Mouse (Mus musculus) limb, embryonic 10.5 days (tissue): ENCODE data around the gene Pygo2. TPM values are rescaled to one million over a fixed set of nuclear protein-coding genes. Genes with fewer than 3 reads are reported as not detected.

ENCODE experiments used
- DNase-seq: peaks from one replicate; pipeline ENCODE4 v3.0.0-alpha.2; 2017; ENCODE audit warnings: low spot score
- H3K27ac ChIP-seq: fragments of 300-500 bp; sonication (generic); 2 replicates; pipeline ENCODE4 v1.5.1; 2016; ENCODE audit warnings: mild to moderate bottlenecking
- H3K27me3 ChIP-seq: fragments of 300-500 bp; sonication (generic); 2 replicates; pipeline ENCODE4 v1.6.1; 2016; ENCODE audit warnings: low read depth, mild to moderate bottlenecking; ENCODE audit not compliant: poor library complexity, severe bottlenecking
- H3K36me3 ChIP-seq: fragments of 300-500 bp; sonication (generic); 2 replicates; pipeline ENCODE4 v1.6.1; 2016; ENCODE audit warnings: mild to moderate bottlenecking, moderate library complexity
- H3K4me1 ChIP-seq: fragments of 300-500 bp; sonication (generic); 2 replicates; pipeline ENCODE4 v1.6.1; 2016
- H3K4me3 ChIP-seq: fragments of 300-500 bp; sonication (generic); 2 replicates; pipeline ENCODE4 v1.5.1; 2016; ENCODE audit warnings: mild to moderate bottlenecking, moderate library complexity
- H3K9me3 ChIP-seq: fragments of 300-500 bp; sonication (generic); replicated peaks from 2 replicates; pipeline ENCODE4 v1.6.1; 2016; ENCODE audit warnings: mild to moderate bottlenecking
- WGBS: fragments of 180-500 bp; shearing (Covaris S2); methylation state at CpG from one replicate; pipeline ENCODE4 v1.1.7; 2016; 5-methylcytosine and 5-hydroxymethylcytosine counted together
- polyA plus RNA-seq: library from polyadenylated mRNA; unstranded; fragments of >200 nt; fragmentation: Nextera tagmentation; extraction: Ambion mirVana; gene quantifications from 2 replicates; pipeline ENCODE4 v1.2.1, GENCODE M21; 2016

The Pygo2 gene
- polyA plus RNA-seq, 1 experiment from 2014 or later = 53.5 TPM

- no peak overlapping the region for H3K27ac ChIP-seq
- H3K9me3 ChIP-seq = no peaks in the 10 kb centered on the region
- DNase-seq = no peak
- WGBS = 95% methylated on average over 8 of the region's 8 CpGs
- H3K27me3 ChIP-seq = no peaks in the 10 kb centered on the region
- H3K4me3 ChIP-seq = no peak overlapping the region
- H3K4me1 ChIP-seq = peaks cover 45% of the 10 kb centered on the region
- H3K36me3 ChIP-seq = peaks cover 53% of the 10 kb centered on the region
These were observed 2.6 kb downstream of the Pygo2 start for GRCm38 (mm10) chr3:89432606-89433005.

- H3K9me3 ChIP-seq = no peaks in the 10 kb centered on the region
- H3K4me3 ChIP-seq = no peak overlapping the region
- H3K36me3 ChIP-seq = peaks cover 39% of the 10 kb centered on the region
- H3K27me3 ChIP-seq = no peaks in the 10 kb centered on the region
- 83% methylated on average over 11 of the region's 11 CpGs for WGBS
- H3K27ac ChIP-seq = peak overlapping the region; percentile 17; the same call in 1 of the 2 replicates
- peaks cover 54% of the 10 kb centered on the region for H3K4me1 ChIP-seq
- DNase-seq = no peak
These were observed 4.5 kb downstream of the Pygo2 start for GRCm38 (mm10) chr3:89434532-89434931.

- 83% methylated on average over 7 of the region's 7 CpGs for WGBS
- H3K27me3 ChIP-seq = no peaks in the 10 kb centered on the region
- peaks cover 51% of the 10 kb centered on the region for H3K4me1 ChIP-seq
- no peak overlapping the region for H3K4me3 ChIP-seq
- H3K36me3 ChIP-seq = peaks cover 39% of the 10 kb centered on the region
- peak overlapping the region; percentile 17; the same call in 1 of the 2 replicates for H3K27ac ChIP-seq
- no peak for DNase-seq
- H3K9me3 ChIP-seq = no peaks in the 10 kb centered on the region
These were observed 5.0 kb downstream of the Pygo2 start for GRCm38 (mm10) chr3:89435041-89435440.

GRCm38 (mm10) chr3:89436176-89437113 lies 6.4 kb downstream of the Pygo2 start, which contains the start of gene Pbxip1:
Gene Pbxip1, plus strand, starts transcription at chr3:89436706.
- peaks cover 42% of the 10 kb centered on the region for H3K36me3 ChIP-seq
- peak within 1 kb of the TSS; percentile 83 for H3K27ac ChIP-seq
- peaks cover 38% of the 10 kb centered on the region for H3K4me1 ChIP-seq
- no peaks in the 10 kb centered on the region for H3K9me3 ChIP-seq
- H3K4me3 ChIP-seq = peak within 1 kb of the TSS; percentile 65
- DNase-seq = peak; percentile 88
- WGBS = 5% methylated on average over 16 of the region's 16 CpGs
- no peaks in the 10 kb centered on the region for H3K27me3 ChIP-seq

GRCm38 (mm10) chr3:89437269-89437668 lies 7.3 kb downstream of the Pygo2 start:
- H3K27me3 ChIP-seq = no peaks in the 10 kb centered on the region
- H3K36me3 ChIP-seq = peaks cover 37% of the 10 kb centered on the region
- H3K27ac ChIP-seq = peak overlapping the region; percentile 83
- WGBS = 41% methylated on average over 5 of the region's 5 CpGs
- no peak for DNase-seq
- peak overlapping the region; percentile 65 for H3K4me3 ChIP-seq
- H3K4me1 ChIP-seq = peaks cover 34% of the 10 kb centered on the region
- no peaks in the 10 kb centered on the region for H3K9me3 ChIP-seq

GRCm38 (mm10) chr3:89440691-89441090 lies 10.7 kb downstream of the Pygo2 start:
- no peaks in the 10 kb centered on the region for H3K27me3 ChIP-seq

GRCm38 (mm10) chr3:89448720-89449537 lies 18.9 kb downstream of the Pygo2 start:
- no peaks in the 10 kb centered on the region for H3K9me3 ChIP-seq
- peaks cover 27% of the 10 kb centered on the region for H3K36me3 ChIP-seq
- H3K4me1 ChIP-seq = peaks cover 17% of the 10 kb centered on the region
- no peaks in the 10 kb centered on the region for H3K27me3 ChIP-seq
- H3K27ac ChIP-seq = 0 out of 2 replicates have a peak overlapping the region, but pooled peaks have one; percentile 26
- 70% methylated on average over 13 of the region's 13 CpGs for WGBS
- DNase-seq = no peak
- H3K4me3 ChIP-seq = no peak overlapping the region

More at GRCm38 (mm10) chr3:89440691-89441090, 10.7 kb downstream of the Pygo2 start:
- WGBS = 93% methylated on average over 2 of the region's 2 CpGs
- Histone ChIP-seq H3K4me3 (no peak overlapping the region), H3K27ac (no peak overlapping the region), H3K4me1 (peaks cover 26% of the 10 kb centered on the region), H3K9me3 (no peaks in the 10 kb centered on the region), H3K36me3 (peaks cover 17% of the 10 kb centered on the region)
- DNase-seq = no peak

- no peaks in the 10 kb centered on the region for H3K27me3 ChIP-seq
- no peak overlapping the region for H3K4me3 ChIP-seq
- peaks cover 27% of the 10 kb centered on the region for H3K36me3 ChIP-seq
- peak; percentile 75 for DNase-seq
- no peaks in the 10 kb centered on the region for H3K9me3 ChIP-seq
- peaks cover 20% of the 10 kb centered on the region for H3K4me1 ChIP-seq
- whole genome bisulfite sequencing = 50% methylated on average over 7 of the region's 7 CpGs
- no peak overlapping the region for H3K27ac ChIP-seq
These were observed 19.5 kb downstream of the Pygo2 start for GRCm38 (mm10) chr3:89449541-89449940.

- Histone ChIP-seq H3K36me3 (peaks cover 10% of the 10 kb centered on the region), H3K4me3 (no peak overlapping the region), H3K27me3 (no peaks in the 10 kb centered on the region), H3K4me1 (peaks cover 25% of the 10 kb centered on the region), H3K27ac (no peak overlapping the region), H3K9me3 (no peaks in the 10 kb centered on the region)
- DNase-seq = no peak
- 96% methylated on average over 1 of the region's 1 CpGs for WGBS
These were observed 21.9 kb downstream of the Pygo2 start for GRCm38 (mm10) chr3:89451916-89452315.

GRCm38 (mm10) chr3:89454401-89455177 lies 24.6 kb downstream of the Pygo2 start, which contains the start of gene Pmvk:
Gene Pmvk, plus strand, starts transcription at chr3:89454541.
- H3K4me1 ChIP-seq = peaks cover 35% of the 10 kb centered on the region
- no peaks in the 10 kb centered on the region for H3K9me3 ChIP-seq
- 0 out of 2 replicates have a peak within 1 kb of the TSS, but pooled peaks have one; percentile 26 for H3K27ac ChIP-seq

GRCm38 (mm10) chr3:89455786-89456285 lies 25.8 kb downstream of the Pygo2 start:
- Histone ChIP-seq H3K27me3 (no peaks in the 10 kb centered on the region), H3K4me3 (no peak overlapping the region), H3K9me3 (no peaks in the 10 kb centered on the region), H3K4me1 (peaks cover 41% of the 10 kb centered on the region), H3K36me3 (no peaks in the 10 kb centered on the region; the same call in 1 of the 2 replicates), H3K27ac (no peak overlapping the region)
- 69% methylated on average over 1 of the region's 1 CpGs for WGBS
- no peak for DNase-seq

More at GRCm38 (mm10) chr3:89454401-89455177, 24.6 kb downstream of the Pygo2 start, which contains the start of gene Pmvk:
- no peak within 1 kb of the TSS for H3K4me3 ChIP-seq
- no peaks in the 10 kb centered on the region for H3K27me3 ChIP-seq
- no peak for DNase-seq
- WGBS = 54% methylated on average over 10 of the region's 10 CpGs
- 0 out of 2 replicates have a peak, but pooled peaks cover 2% of the 10 kb centered on the region for H3K36me3 ChIP-seq
